18 mouse cellular contexts compared by ENCODE assay signal in the genomic region with DNA sequence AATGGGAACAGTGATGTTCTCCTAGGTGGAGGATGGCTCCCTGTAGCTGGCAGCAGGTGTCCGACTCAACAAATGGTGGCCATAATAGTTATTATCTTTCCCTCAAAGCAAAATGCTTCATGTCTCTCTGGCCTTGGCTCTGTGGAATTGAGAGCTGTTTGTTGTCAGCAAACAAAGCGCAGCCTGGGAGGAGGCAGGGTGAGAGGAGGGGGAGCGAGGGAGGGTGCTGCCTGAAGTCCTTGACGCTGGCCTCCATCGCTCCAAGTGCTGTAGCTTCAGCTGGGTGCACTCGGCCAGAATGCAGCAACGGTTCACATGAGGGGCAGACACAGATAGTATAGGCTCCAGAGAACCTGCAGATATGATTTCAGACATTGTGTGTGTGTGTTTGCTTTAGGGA. TPM values are rescaled to one million over a fixed set of nuclear protein-coding genes. Genes with fewer than 3 reads are reported as not detected.
"Had no signal": no experiment of that assay in that cellular context is flagged by ENCODE, and none has a peak within 500 bp of the region (broad histone marks: within the 10 kb centered on the region; RNA-seq: fewer than 3 reads in every experiment).

No protein-coding gene starts in this region.

- H3K9ac ChIP-seq: limb, embryonic 13.5 days; liver, embryonic 13.5 days; midbrain, embryonic 12.5 days; midbrain, embryonic 15.5 days; neural tube, embryonic 12.5 days; neural tube, embryonic 15.5 days had no signal

- H3K9me3 ChIP-seq: limb, embryonic 13.5 days; liver, embryonic 13.5 days; midbrain, embryonic 12.5 days; midbrain, embryonic 15.5 days; neural tube, embryonic 12.5 days; neural tube, embryonic 15.5 days had no signal

- H3K36me3 ChIP-seq: limb, embryonic 13.5 days; liver, embryonic 13.5 days; midbrain, embryonic 12.5 days; midbrain, embryonic 15.5 days; neural tube, embryonic 12.5 days; neural tube, embryonic 15.5 days had no signal

- H3K27me3 ChIP-seq: limb, embryonic 13.5 days; liver, embryonic 13.5 days; midbrain, embryonic 15.5 days; neural tube, embryonic 12.5 days; neural tube, embryonic 15.5 days had no signal

- H3K4me3 ChIP-seq: limb, embryonic 13.5 days; liver, embryonic 13.5 days; midbrain, embryonic 12.5 days; midbrain, embryonic 15.5 days; neural tube, embryonic 12.5 days; neural tube, embryonic 15.5 days had no signal

- ATAC-seq: midbrain, embryonic 15.5 days had no signal

- H3K27ac ChIP-seq: limb, embryonic 13.5 days; liver, embryonic 13.5 days; midbrain, embryonic 12.5 days; midbrain, embryonic 15.5 days; neural tube, embryonic 12.5 days; neural tube, embryonic 15.5 days had no signal

- DNase-seq: kidney, adult 18-20 months; kidney, adult 9 months; kidney, postnatal 14 days; left cerebral cortex, postnatal 4 days; liver; liver, embryonic 13.5 days; lung, adult 2 months; lung, postnatal 14 days; lung, postnatal 4 days; retina, postnatal 1 day; thymus, postnatal 25 days had no signal

- H3K4me1 ChIP-seq: liver, embryonic 13.5 days; midbrain, embryonic 15.5 days; neural tube, embryonic 12.5 days had no signal

- H3K4me2 ChIP-seq: limb, embryonic 13.5 days; liver, embryonic 13.5 days; midbrain, embryonic 12.5 days; midbrain, embryonic 15.5 days; neural tube, embryonic 12.5 days; neural tube, embryonic 15.5 days had no signal

RNA-seq across cellular contexts. Expression of gene Doc2b, which starts 27.7 kb away (rescaled TPM):
- total RNA-seq: megakaryocyte progenitor cell, adult 5-6 weeks; megakaryocyte-erythroid progenitor cell, adult 5-6 weeks had no signal
